Mouse (Mus musculus) kidney, adult 2 months (tissue): ENCODE data around the gene Gm6034. TPM values are rescaled to one million over a fixed set of nuclear protein-coding genes. Genes with fewer than 3 reads are reported as not detected.
"Not testable (repeated sequence)": the region's sequence is repeated elsewhere in the genome, so short reads cannot be mapped to it uniquely, and the experiment has no call there.

Experiments used
- DNase-seq: peaks from one replicate; pipeline ENCODE4 v3.0.0; 2021
- H3K27ac ChIP-seq: fragments of 200-500 bp; 2 replicates; pipeline ENCODE4 v1.5.1; 2012; ENCODE audit warnings: low read depth, low read length, control low read depth, inconsistent platforms; ENCODE audit not compliant: insufficient read depth
- H3K27me3 ChIP-seq: fragments of 200-500 bp; replicated peaks from 2 replicates; pipeline ENCODE4 v1.6.1; 2012; ENCODE audit warnings: mild to moderate bottlenecking, moderate library complexity, low read length, inconsistent platforms; ENCODE audit not compliant: control insufficient read depth, insufficient read depth
- H3K36me3 ChIP-seq: fragments of 200-500 bp; 2 replicates; pipeline ENCODE4 v1.6.1; 2012; ENCODE audit warnings: mild to moderate bottlenecking, moderate library complexity, low read length, inconsistent platforms; ENCODE audit not compliant: control insufficient read depth, insufficient read depth
- H3K4me1 ChIP-seq: fragments of 200-500 bp; 2 replicates; pipeline ENCODE4 v1.6.1; 2011; ENCODE audit warnings: low read length; ENCODE audit not compliant: control insufficient read depth, insufficient read depth
- H3K4me3 ChIP-seq: fragments of 200-500 bp; 2 replicates; pipeline ENCODE4 v1.5.1; 2011; ENCODE audit warnings: mild to moderate bottlenecking, low read depth, low read length, control low read depth; ENCODE audit not compliant: insufficient read depth
- CTCF ChIP-seq: fragments of 200-500 bp; conservative IDR thresholded peaks from 2 replicates; pipeline ENCODE4 v1.5.1; 2011; ENCODE audit warnings: low read depth, mild to moderate bottlenecking, control low read depth, low read length, moderate library complexity, mixed read lengths; ENCODE audit not compliant: insufficient read depth, insufficient read length
- POLR2A ChIP-seq: fragments of 200-500 bp; IDR thresholded peaks from one replicate; pipeline ENCODE4 v1.6.1; 2011; ENCODE audit warnings: low read depth, low read length, control low read depth
- WGBS: fragments of 180-500 bp; shearing (Covaris S2); methylation state at CpG from one replicate; pipeline ENCODE4 v1.1.7; 2018; 5-methylcytosine and 5-hydroxymethylcytosine counted together
- polyA plus RNA-seq: library from polyadenylated mRNA; depleted of rRNA; stranded (reverse); fragments of >200 nt; gene quantifications from 2 replicates; pipeline ENCODE4 v1.2.3, GENCODE M21; 2012; rRNA removed

Gm6034 gene
- not detected in 2 replicates for polyA plus RNA-seq

- 1% methylated on average over 12 of the region's 12 CpGs for WGBS
- peak within 1 kb of the TSS; percentile 68 for H3K4me3 ChIP-seq
- H3K27me3 ChIP-seq, H3K36me3 ChIP-seq, H3K4me1 ChIP-seq: not testable (repeated sequence)
- peak within 1 kb of the TSS; percentile 92 for H3K27ac ChIP-seq
- peak; percentile 58 for TF ChIP-seq POLR2A
- DNase-seq = peak; percentile 97
Measured at GRCm38 (mm10) chr17:36042610-36043169, at the start of gene Gm6034, which contains the start of gene H2-T22. Gene Gm6034 (plus strand): TSS chr17:36042961. Gene H2-T22 (minus strand): TSS chr17:36042747.

- Histone ChIP-seq H3K36me3 (no peaks in the 10 kb centered on the region), H3K4me3 (0 out of 2 replicates have a peak overlapping the region, but pooled peaks have one; percentile 2), H3K27me3 (no peaks in the 10 kb centered on the region), H3K4me1 (no peaks in the 10 kb centered on the region; the same call in 1 of the 2 replicates), H3K27ac (no peak overlapping the region)
- peak; percentile 79 for DNase-seq
- 2% methylated on average over 17 of the region's 17 CpGs for WGBS
- TF ChIP-seq CTCF (peak; percentile 100; the same call in 1 of the 2 replicates), POLR2A (no peak)
Measured at GRCm38 (mm10) chr17:35993675-35994074, 49.1 kb upstream of the Gm6034 start.

GRCm38 (mm10) chr17:35994175-35994878 lies 48.4 kb upstream of the Gm6034 start:
- Histone ChIP-seq H3K27me3 (no peaks in the 10 kb centered on the region), H3K36me3 (no peaks in the 10 kb centered on the region), H3K4me3 (peak overlapping the region; percentile 66), H3K27ac (peak overlapping the region; percentile 58; the same call in 1 of the 2 replicates), H3K4me1 (no peaks in the 10 kb centered on the region; the same call in 1 of the 2 replicates)
- peak; percentile 79 for TF ChIP-seq POLR2A
- TF ChIP-seq CTCF = no peak
- 2% methylated on average over 31 of the region's 31 CpGs for WGBS
- DNase-seq = peak; percentile 92

GRCm38 (mm10) chr17:35994879-35995240 lies 47.9 kb upstream of the Gm6034 start:
- TF ChIP-seq CTCF = no peak
- TF ChIP-seq POLR2A = no peak
- peak; percentile 16 for DNase-seq
- WGBS = under 1% methylated on average over 14 of the region's 14 CpGs
- no peaks in the 10 kb centered on the region for H3K36me3 ChIP-seq
- no peak overlapping the region for H3K27ac ChIP-seq
- H3K4me3 ChIP-seq = peak overlapping the region; percentile 66
- no peaks in the 10 kb centered on the region for H3K27me3 ChIP-seq
- H3K4me1 ChIP-seq = no peaks in the 10 kb centered on the region; the same call in 1 of the 2 replicates

- H3K27ac ChIP-seq = no peak overlapping the region
- under 1% methylated on average over 11 of the region's 11 CpGs for WGBS
Measured at GRCm38 (mm10) chr17:35996949-35997348, 45.8 kb upstream of the Gm6034 start.

GRCm38 (mm10) chr17:35997713-35998510 lies 44.8 kb upstream of the Gm6034 start:
- no peaks in the 10 kb centered on the region for H3K27me3 ChIP-seq
- H3K36me3 ChIP-seq = no peaks in the 10 kb centered on the region
- 49% methylated on average over 12 of the region's 12 CpGs for WGBS
- no peak for TF ChIP-seq POLR2A
- no peak; the same call in 1 of the 2 replicates for TF ChIP-seq CTCF
- no peak overlapping the region for H3K4me3 ChIP-seq
- DNase-seq = peak; percentile 32
- no peaks in the 10 kb centered on the region; the same call in 1 of the 2 replicates for H3K4me1 ChIP-seq
- H3K27ac ChIP-seq = no peak overlapping the region

More at GRCm38 (mm10) chr17:35996949-35997348, 45.8 kb upstream of the Gm6034 start:
- no peaks in the 10 kb centered on the region for H3K27me3 ChIP-seq
- no peaks in the 10 kb centered on the region for H3K36me3 ChIP-seq
- H3K4me1 ChIP-seq = no peaks in the 10 kb centered on the region; the same call in 1 of the 2 replicates
- TF ChIP-seq CTCF (peak; percentile 100), POLR2A (no peak)
- DNase-seq = peak; percentile 99
- H3K4me3 ChIP-seq = no peak overlapping the region
